Mouse (Mus musculus): ENCODE measurements around the gene Spaca6.

- no peak for TF ChIP-seq CTCF (IDR thresholded peaks at IDR 0.05; ENCODE audit: low read depth, low read length)
- TF ChIP-seq POLR2A (IDR thresholded peaks at IDR 0.05; ENCODE audit: extremely low read depth, insufficient read depth, low read length) = no peak
Measured at GRCm38 (mm10) chr17:17829052-17829785, 2.3 kb downstream of the Spaca6 start.

Measured in liver, adult 2 months (tissue).